ENCODE assay signal across 15 mouse cellular contexts in genomic region chr15:60333573-60334306, GRCm38 (mm10).
"Had no signal": no experiment of that assay in that cellular context is flagged by ENCODE, and none has a peak within 500 bp of the region (broad histone marks: within the 10 kb centered on the region; RNA-seq: fewer than 3 reads in every experiment).

No protein-coding gene starts in this region.

- H3K4me1 ChIP-seq: liver, embryonic 13.5 days; midbrain, embryonic 13.5 days had no signal

- H3K27ac ChIP-seq: kidney, postnatal 0 days; left cerebral cortex, adult 2 months; liver, embryonic 13.5 days; midbrain, embryonic 13.5 days; stomach, postnatal 0 days had no signal

- H3K9me3 ChIP-seq: liver, embryonic 13.5 days; midbrain, embryonic 13.5 days had no signal

- H3K27me3 ChIP-seq: liver, embryonic 13.5 days; midbrain, embryonic 13.5 days had no signal

- DNase-seq: kidney, adult 2 months; kidney, postnatal 36 days; layer of hippocampus, postnatal 36 days; liver, embryonic 13.5 days; lung, adult 2 months; lung, postnatal 14 days; lung, postnatal 4 days; right cerebral cortex, postnatal 14 days; right cerebral cortex, postnatal 4 days; thymus, postnatal 25 days had no signal

- H3K9ac ChIP-seq: liver, embryonic 13.5 days; midbrain, embryonic 13.5 days had no signal

- ATAC-seq: intestine, postnatal 0 days; midbrain, embryonic 13.5 days had no signal

- H3K4me3 ChIP-seq: left cerebral cortex, adult 2 months; liver, embryonic 13.5 days; midbrain, embryonic 13.5 days had no signal

- H3K4me2 ChIP-seq: liver, embryonic 13.5 days; midbrain, embryonic 13.5 days had no signal

- H3K36me3 ChIP-seq: liver, embryonic 13.5 days; midbrain, embryonic 13.5 days had no signal
